Mouse (Mus musculus) midbrain, embryonic 15.5 days (tissue): Measurements from ENCODE around the gene Pole3. TPM values are rescaled to one million over a fixed set of nuclear protein-coding genes. Genes with fewer than 3 reads are reported as not detected.

Experiments used
- ATAC-seq: fragments of 200-750 bp; cut with Nextera tagmentation; replicated peaks from 2 replicates; pipeline ENCODE4 v1.8.0; 2017; ENCODE audit warnings: moderate TSS enrichment
- H3K27ac ChIP-seq: fragments of 300-500 bp; sonication (generic); 2 replicates; pipeline ENCODE4 v1.5.1; 2015; ENCODE audit warnings: mild to moderate bottlenecking, inconsistent platforms
- H3K27me3 ChIP-seq: fragments of 300-500 bp; sonication (generic); replicated peaks from 2 replicates; pipeline ENCODE4 v1.6.1; 2015; ENCODE audit warnings: inconsistent platforms
- H3K36me3 ChIP-seq: fragments of 300-500 bp; sonication (generic); replicated peaks from 2 replicates; pipeline ENCODE4 v1.6.1; 2015; ENCODE audit warnings: inconsistent platforms
- H3K4me1 ChIP-seq: fragments of 300-500 bp; sonication (generic); 2 replicates; pipeline ENCODE4 v1.6.1; 2015; ENCODE audit warnings: inconsistent platforms
- H3K4me2 ChIP-seq: fragments of 300-500 bp; sonication (generic); 2 replicates; pipeline ENCODE4 v1.6.1; 2015; ENCODE audit warnings: inconsistent platforms, mild to moderate bottlenecking, moderate library complexity
- H3K4me3 ChIP-seq: fragments of 300-500 bp; sonication (generic); 2 replicates; pipeline ENCODE4 v1.5.1; 2015; ENCODE audit warnings: mild to moderate bottlenecking, inconsistent platforms
- H3K9ac ChIP-seq: fragments of 300-500 bp; sonication (generic); 2 replicates; pipeline ENCODE4 v1.6.1; 2015; ENCODE audit warnings: mild to moderate bottlenecking, inconsistent platforms
- H3K9me3 ChIP-seq: fragments of 300-500 bp; sonication (generic); 2 replicates; pipeline ENCODE4 v1.6.1; 2016; ENCODE audit warnings: inconsistent platforms
- WGBS: fragments of 180-500 bp; shearing (Covaris S2); methylation state at CpG from one replicate; pipeline ENCODE4 v1.1.7; 2015; ENCODE audit warnings: mixed read lengths; 5-methylcytosine and 5-hydroxymethylcytosine counted together
- polyA plus RNA-seq: library from polyadenylated mRNA; unstranded; fragments of >200 nt; fragmentation: Nextera tagmentation; extraction: Ambion mirVana; gene quantifications from 2 replicates; pipeline ENCODE4 v1.2.1, GENCODE M21; 2015

The Pole3 gene
- polyA plus RNA-seq, 1 experiment from 2014 or later = 58.9 TPM

DNA sequence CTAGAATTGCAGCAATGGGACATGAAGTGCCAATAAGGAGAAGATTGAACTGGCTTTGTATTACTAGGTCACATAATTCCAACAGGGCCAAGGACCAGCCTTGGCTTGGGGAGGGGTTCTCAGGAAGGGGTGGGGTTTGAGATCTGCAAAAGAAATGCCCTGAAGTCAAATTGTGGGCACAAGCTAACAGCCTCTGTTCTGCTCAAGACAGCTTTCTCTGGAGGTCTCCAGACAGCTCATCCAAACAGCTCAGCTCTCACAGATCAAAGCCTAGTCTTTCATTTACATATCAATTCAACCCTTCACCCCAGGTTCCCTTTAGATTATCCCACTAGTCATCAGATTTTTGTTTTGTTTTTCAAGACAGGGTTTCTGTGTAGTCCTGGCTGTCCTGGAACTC is 19.9 kb upstream of the Pole3 start:
- Histone ChIP-seq H3K4me3 (no peak overlapping the region), H3K36me3 (no peaks in the 10 kb centered on the region), H3K4me1 (no peaks in the 10 kb centered on the region), H3K9me3 (no peaks in the 10 kb centered on the region), H3K27me3 (no peaks in the 10 kb centered on the region), H3K4me2 (no peak overlapping the region), H3K27ac (no peak overlapping the region), H3K9ac (no peak overlapping the region)
- ATAC-seq = no peak

DNA sequence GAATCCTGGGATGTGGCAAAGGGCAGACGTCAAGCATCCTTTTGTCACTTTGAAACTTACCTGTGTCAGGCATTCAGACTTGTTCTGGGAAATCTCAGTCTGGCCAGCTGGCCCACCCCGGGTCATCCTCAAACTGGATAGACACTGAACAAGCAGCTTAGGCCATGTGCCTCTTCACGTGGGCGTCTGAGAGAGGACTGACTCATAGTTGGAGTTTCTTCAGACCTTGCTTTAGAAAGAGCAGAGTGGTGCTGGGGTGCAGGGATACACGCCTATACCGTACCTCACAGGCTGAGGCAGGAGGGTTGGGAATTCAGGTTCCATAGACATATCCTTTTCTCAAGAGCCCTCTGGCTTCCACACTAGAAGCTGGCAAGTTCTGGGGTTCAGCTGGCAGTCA is 18.9 kb upstream of the Pole3 start:
- H3K4me3 ChIP-seq = no peak overlapping the region

DNA sequence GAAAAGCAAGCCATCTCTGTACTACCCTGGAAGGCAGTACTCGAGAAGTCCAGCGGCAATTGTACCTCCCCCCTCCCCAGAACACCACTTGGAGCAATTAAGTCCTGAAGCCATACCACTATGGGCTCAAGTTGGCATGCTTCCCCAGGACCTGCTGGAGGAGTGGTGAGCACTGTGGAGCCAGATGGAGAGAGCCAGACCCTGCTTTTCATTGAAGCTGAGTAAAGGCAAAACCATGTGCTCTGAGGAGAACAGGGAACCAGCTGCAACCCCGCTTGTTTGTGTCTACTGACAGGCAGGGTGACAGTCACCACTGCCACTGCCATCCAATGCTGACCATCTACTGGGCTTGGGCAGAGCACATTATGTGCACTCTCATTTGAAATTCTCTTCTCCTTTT is 16.9 kb upstream of the Pole3 start:
- Histone ChIP-seq H3K27ac (no peak overlapping the region), H3K36me3 (no peaks in the 10 kb centered on the region), H3K9ac (no peak overlapping the region), H3K9me3 (no peaks in the 10 kb centered on the region), H3K27me3 (no peaks in the 10 kb centered on the region), H3K4me3 (no peak overlapping the region), H3K4me1 (no peaks in the 10 kb centered on the region), H3K4me2 (no peak overlapping the region)
- ATAC-seq = no peak
- WGBS = 87% methylated on average over 3 of the region's 3 CpGs

More for the DNA sequence above, 18.9 kb upstream of the Pole3 start:
- no peaks in the 10 kb centered on the region for H3K36me3 ChIP-seq
- WGBS = 92% methylated on average over 6 of the region's 6 CpGs
- no peaks in the 10 kb centered on the region for H3K27me3 ChIP-seq
- H3K27ac ChIP-seq = no peak overlapping the region
- no peaks in the 10 kb centered on the region for H3K4me1 ChIP-seq
- ATAC-seq = no peak
- no peak overlapping the region for H3K4me2 ChIP-seq
- H3K9ac ChIP-seq = no peak overlapping the region
- H3K9me3 ChIP-seq = no peaks in the 10 kb centered on the region

DNA sequence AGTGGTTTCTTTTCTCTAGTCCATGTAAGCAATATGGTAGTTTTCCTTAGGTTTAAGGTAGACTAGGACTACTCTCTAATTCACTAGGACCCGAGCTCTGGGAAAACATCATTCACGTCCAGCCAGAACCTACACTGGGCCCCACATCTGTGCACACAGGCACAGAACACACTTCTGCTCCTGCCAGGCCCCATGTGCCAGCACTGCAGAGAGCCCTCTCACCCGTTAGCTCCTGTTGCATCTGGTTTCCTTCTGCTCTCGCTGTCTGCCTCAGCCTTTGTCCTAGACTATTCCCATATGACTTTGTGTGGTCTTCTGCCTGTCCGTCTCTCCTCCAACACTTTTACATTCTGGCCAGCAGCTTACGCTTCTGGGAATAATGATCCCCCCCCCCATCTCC is 8.9 kb upstream of the Pole3 start:
- Histone ChIP-seq H3K27me3 (no peaks in the 10 kb centered on the region), H3K9ac (no peak overlapping the region), H3K4me1 (no peaks in the 10 kb centered on the region), H3K27ac (no peak overlapping the region), H3K36me3 (no peaks in the 10 kb centered on the region), H3K4me2 (no peak overlapping the region), H3K4me3 (no peak overlapping the region), H3K9me3 (no peaks in the 10 kb centered on the region)
- ATAC-seq = no peak
- 77% methylated on average over 6 of the region's 6 CpGs for WGBS

DNA sequence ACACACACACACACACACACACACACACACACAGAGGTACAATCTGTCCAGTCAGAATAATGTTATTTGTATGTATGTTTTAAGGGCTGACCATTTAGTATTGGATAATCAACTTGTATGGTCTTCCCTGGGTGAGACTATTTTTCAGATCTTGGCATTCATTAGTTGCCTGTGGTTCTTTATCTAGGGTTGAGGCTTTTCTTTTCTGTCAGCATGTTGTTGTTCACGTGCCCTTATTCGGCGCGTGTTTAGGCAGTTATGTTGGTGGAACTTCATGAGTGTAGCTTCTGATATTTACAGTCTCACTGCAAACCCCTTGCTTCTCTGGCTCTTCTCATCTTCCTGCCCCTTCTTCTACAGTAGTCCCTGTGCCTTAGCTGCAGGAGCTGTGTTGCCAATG is 2.8 kb upstream of the Pole3 start:
- no peak overlapping the region for H3K9ac ChIP-seq
- WGBS = 92% methylated on average over 4 of the region's 4 CpGs

DNA sequence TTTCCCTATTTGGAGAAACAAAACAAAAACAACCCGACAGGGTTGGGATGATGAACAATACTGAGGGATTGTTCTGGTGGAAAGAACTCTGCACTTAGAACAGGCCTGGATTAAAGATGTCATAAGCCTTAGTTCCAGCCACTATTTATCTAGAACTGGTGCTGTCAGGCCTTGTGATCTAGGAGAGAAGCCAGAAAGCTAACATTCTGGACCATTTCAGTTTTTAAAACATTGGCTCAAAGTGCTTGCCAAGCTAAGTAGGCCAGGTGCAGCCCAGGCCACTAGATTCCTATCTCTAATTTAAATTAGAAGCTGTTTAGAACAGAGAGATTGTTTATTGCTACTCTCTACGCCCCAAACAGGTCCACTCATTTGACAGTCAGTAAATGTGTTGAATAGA is 1.4 kb upstream of the Pole3 start:
- Histone ChIP-seq H3K27me3 (no peaks in the 10 kb centered on the region), H3K27ac (no peak overlapping the region), H3K36me3 (no peaks in the 10 kb centered on the region), H3K4me3 (no peak overlapping the region), H3K9me3 (no peaks in the 10 kb centered on the region), H3K4me1 (peaks cover 12% of the 10 kb centered on the region), H3K4me2 (no peak overlapping the region), H3K9ac (no peak overlapping the region)
- 67% methylated on average over 2 of the region's 2 CpGs for WGBS
- no peak for ATAC-seq

More for the DNA sequence above, 2.8 kb upstream of the Pole3 start:
- H3K4me1 ChIP-seq = peaks cover 12% of the 10 kb centered on the region
- H3K27me3 ChIP-seq = no peaks in the 10 kb centered on the region
- ATAC-seq = no peak
- H3K36me3 ChIP-seq = no peaks in the 10 kb centered on the region
- no peak overlapping the region for H3K4me2 ChIP-seq
- no peak overlapping the region for H3K27ac ChIP-seq
- H3K4me3 ChIP-seq = no peak overlapping the region
- H3K9me3 ChIP-seq = no peaks in the 10 kb centered on the region

DNA sequence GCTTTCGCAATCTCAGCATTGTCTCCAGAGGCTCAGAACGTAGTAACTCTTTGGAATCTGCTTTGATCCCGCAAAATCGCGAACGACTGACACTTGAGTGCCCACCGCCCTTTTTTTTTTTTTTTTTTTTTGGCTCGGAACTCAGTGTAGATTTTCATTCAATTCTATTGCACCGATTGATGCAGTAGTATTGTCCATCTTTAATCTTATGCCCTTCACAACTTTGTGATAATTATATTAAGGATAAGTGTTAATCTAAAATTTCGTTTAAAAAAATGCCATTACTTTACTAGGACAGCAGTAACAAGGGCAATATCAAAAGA is 582 bp upstream of the Pole3 start:
- 0% methylated on average over 10 of the region's 10 CpGs for WGBS
- no peaks in the 10 kb centered on the region for H3K27me3 ChIP-seq
- H3K9me3 ChIP-seq = no peaks in the 10 kb centered on the region
- H3K27ac ChIP-seq = peak overlapping the region; percentile 98; the same call in 1 of the 2 replicates
- H3K4me1 ChIP-seq = peaks cover 17% of the 10 kb centered on the region
- peak overlapping the region; percentile 75 for H3K4me3 ChIP-seq
- H3K4me2 ChIP-seq = peak overlapping the region; percentile 93
- no peaks in the 10 kb centered on the region for H3K36me3 ChIP-seq
- peak overlapping the region; percentile 85; the same call in 1 of the 2 replicates for H3K9ac ChIP-seq
- no peak for ATAC-seq

DNA sequence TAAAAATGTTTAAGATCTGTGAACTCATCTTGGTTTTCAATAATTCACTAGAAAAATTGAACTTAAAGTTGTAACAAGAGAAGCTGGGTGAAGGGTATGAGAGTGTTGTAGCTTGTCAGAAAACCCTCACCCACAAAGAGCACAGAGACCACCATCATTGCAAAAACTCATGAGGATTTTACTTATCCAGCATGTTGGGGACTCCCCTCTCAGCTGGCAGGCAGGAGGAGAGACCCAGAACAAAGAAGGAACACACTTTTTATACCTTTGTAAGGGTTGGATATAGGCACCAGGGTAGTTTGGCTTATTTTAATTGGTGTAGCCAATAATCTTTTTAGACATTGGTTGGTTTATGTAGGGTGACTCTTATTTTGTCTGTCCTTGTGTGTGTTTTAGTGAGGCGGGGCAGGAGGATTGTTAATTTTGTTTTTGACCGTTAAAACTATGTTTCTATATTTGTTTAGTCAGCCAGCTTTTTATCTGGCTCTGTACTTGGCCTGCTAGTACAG is 3.9 kb downstream of the Pole3 start:
- 93% methylated on average over 2 of the region's 2 CpGs for WGBS
- no peak overlapping the region for H3K9ac ChIP-seq
- H3K4me3 ChIP-seq = no peak overlapping the region
- no peaks in the 10 kb centered on the region for H3K27me3 ChIP-seq
- H3K36me3 ChIP-seq = no peaks in the 10 kb centered on the region
- ATAC-seq = no peak
- H3K4me2 ChIP-seq = peak overlapping the region; percentile 79
- H3K9me3 ChIP-seq = no peaks in the 10 kb centered on the region
- H3K27ac ChIP-seq = no peak overlapping the region
- peaks cover 34% of the 10 kb centered on the region for H3K4me1 ChIP-seq

DNA sequence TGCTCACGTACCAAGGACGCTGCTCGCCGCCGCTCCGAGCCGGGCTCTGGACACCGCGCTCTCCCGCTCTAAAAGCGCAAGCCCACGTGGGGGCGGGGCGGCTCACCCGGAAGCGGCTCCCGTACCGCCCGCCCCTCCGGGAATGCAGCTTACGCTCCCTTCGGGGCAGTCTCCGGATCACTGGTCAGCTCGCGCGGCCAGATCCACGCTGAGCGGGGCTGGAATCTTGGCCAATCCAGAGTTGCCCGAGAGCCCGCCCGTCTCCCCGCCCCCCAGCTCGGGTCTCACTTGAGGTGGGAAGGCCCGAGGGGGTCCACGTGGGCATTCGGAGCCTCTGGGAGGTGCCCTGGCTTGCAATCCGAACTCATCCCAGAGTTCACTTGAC is 5.0 kb downstream of the Pole3 start, which contains the start of gene Alad:
Gene Alad (minus strand): TSS at position 70 of the 385 bp plus-strand sequence.
- WGBS = under 1% methylated on average over 37 of the region's 37 CpGs
- peak within 1 kb of the TSS; percentile 82 for H3K4me3 ChIP-seq
- ATAC-seq = peak; percentile 88

DNA sequence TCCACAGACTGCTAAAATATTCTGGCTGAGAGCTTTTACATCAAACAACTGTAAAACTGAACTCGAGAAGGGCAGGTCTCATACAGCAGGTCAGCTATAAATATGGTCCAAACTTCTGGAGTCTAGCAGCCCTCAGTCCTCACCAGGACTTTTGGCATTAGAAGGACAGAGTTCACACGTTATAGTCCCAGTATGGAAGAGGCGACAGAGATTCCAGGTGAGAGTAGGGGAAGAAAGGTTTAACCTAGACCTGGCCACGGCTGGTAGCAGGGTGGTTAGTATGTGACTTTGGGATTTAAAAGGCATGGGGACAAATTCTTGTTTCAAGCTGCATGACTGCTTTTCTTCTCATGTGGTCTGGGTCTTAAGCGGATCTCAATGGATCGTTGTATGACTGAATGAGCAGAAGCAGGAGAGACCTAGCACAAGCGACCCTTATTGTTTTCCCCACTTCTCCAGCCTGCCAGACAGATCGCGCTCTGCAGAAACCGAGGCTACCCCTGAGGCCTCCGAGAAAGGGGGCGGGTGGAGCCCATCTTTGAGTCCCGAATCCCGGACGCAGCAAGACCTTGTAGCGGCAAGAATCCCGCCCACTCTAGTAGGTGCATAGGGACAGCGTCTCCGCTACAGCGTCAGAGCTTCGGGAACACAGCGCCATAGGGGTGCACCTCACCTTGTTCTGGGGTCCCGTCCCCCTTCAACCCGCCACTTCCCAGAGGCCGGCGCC is 5.6 kb downstream of the Pole3 start:
- Histone ChIP-seq H3K4me3 (peak overlapping the region; percentile 82), H3K4me2 (peak overlapping the region; percentile 79), H3K27ac (peak overlapping the region; percentile 79), H3K9me3 (no peaks in the 10 kb centered on the region), H3K4me1 (peaks cover 31% of the 10 kb centered on the region), H3K27me3 (no peaks in the 10 kb centered on the region), H3K36me3 (no peaks in the 10 kb centered on the region), H3K9ac (peak overlapping the region; percentile 91)
- under 1% methylated on average over 26 of the region's 26 CpGs for WGBS
- peak; percentile 85 for ATAC-seq

More for the DNA sequence above, 5.0 kb downstream of the Pole3 start, which contains the start of gene Alad:
- H3K4me1 ChIP-seq = peaks cover 34% of the 10 kb centered on the region
- peak within 1 kb of the TSS; percentile 79 for H3K27ac ChIP-seq
- H3K4me2 ChIP-seq = peak within 1 kb of the TSS; percentile 79
- no peaks in the 10 kb centered on the region for H3K9me3 ChIP-seq
- peak within 1 kb of the TSS; percentile 91 for H3K9ac ChIP-seq
- H3K27me3 ChIP-seq = no peaks in the 10 kb centered on the region
- no peaks in the 10 kb centered on the region for H3K36me3 ChIP-seq

DNA sequence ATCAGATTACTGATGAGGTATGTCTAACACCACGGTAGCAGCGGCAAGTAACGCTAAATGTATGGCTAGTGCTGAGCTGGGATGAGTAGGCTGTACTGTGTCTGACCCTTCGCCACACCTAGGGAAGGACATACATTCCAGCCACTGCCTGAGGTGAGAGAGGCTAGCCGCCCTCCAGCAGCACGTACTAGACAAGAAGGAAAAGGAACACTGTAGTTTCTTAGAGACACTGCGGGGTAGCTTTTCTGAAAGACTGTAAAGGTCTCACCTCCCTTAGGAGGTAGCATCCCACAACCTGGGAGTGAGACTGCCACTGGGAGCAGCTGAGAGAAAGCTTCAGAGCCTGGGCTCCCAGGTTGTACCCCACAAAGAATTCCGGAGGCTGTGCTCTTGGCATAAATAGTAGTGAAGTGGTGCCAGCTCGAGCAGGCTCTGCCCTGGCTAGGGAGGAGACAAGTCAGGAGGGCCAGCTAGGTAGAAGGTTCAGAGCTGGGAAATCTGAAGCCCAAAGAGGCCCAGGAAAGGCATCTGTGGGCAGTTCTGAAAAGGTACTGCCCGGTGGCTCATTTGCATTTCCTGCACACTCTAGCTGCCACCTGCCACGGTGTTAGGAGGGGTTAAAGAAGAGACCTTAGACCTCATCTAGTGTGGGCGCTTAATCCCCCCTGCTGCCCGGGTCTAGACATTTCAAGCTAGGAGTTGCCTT is 6.3 kb downstream of the Pole3 start:
- ATAC-seq = 0 out of 2 replicates have a peak, but pooled peaks have one; percentile 6
- peak overlapping the region; percentile 82 for H3K4me3 ChIP-seq
- peaks cover 23% of the 10 kb centered on the region for H3K4me1 ChIP-seq
- H3K9me3 ChIP-seq = no peaks in the 10 kb centered on the region
- WGBS = 53% methylated on average over 13 of the region's 13 CpGs
- 0 out of 2 replicates have a peak overlapping the region, but pooled peaks have one; percentile 79 for H3K27ac ChIP-seq
- peak overlapping the region; percentile 91 for H3K9ac ChIP-seq
- peak overlapping the region; percentile 79 for H3K4me2 ChIP-seq
- peaks cover under 1% of the 10 kb centered on the region; the same call in 1 of the 2 replicates for H3K36me3 ChIP-seq
- H3K27me3 ChIP-seq = no peaks in the 10 kb centered on the region

DNA sequence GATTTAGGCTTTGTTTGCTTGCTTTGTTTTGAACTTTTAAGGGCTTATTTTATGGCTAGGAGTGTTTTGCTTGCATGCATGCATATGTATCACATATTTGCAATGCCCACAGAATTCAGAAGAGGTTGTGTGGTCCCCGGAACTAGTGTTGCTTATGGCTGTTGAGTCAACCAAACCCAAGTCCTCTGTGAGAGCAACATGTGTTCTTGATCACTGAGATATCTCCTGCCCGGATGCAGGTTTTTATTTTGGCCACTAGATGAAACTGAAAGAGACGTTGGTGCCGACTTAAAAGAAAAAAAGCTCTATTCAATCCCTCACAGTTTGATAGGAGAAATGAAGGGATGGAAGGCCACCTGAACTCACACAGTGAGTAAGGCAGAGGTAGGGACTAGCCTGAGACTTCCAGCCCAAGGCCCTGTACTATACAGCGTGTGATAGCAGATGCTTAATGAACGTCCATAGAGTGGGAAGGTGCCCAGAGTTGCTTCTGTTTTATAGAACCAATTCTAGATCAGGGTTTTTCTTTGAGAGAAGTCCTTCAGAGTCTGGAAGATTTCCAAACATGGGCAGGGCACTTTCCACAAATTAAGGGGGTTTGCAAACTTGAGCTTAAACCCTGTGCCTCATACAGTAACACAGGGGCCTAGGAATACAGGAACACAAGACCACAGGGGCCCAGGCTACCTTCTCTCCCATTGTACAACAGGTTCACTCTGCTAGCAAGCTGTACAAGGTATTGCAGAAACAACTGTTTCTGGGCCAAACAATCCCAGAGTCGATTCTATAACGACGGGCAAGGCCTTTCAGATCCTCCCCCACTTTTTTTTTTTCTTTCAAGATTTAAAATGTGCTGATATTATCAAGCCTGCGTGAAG is 7.1 kb downstream of the Pole3 start:
- no peak overlapping the region for H3K4me3 ChIP-seq
- no peak overlapping the region for H3K9ac ChIP-seq
- no peak overlapping the region for H3K27ac ChIP-seq
- WGBS = 83% methylated on average over 10 of the region's 10 CpGs
- ATAC-seq = no peak
- no peak overlapping the region for H3K4me2 ChIP-seq
- H3K4me1 ChIP-seq = peaks cover 22% of the 10 kb centered on the region
- H3K27me3 ChIP-seq = no peaks in the 10 kb centered on the region
- H3K9me3 ChIP-seq = no peaks in the 10 kb centered on the region
- peaks cover 9% of the 10 kb centered on the region; the same call in 1 of the 2 replicates for H3K36me3 ChIP-seq
